Mouse (Mus musculus) adrenal gland, postnatal 36 days (tissue): ENCODE measurements around the gene Cdk6. TPM values are rescaled to one million over a fixed set of nuclear protein-coding genes. Genes with fewer than 3 reads are reported as not detected.
A peak's percentile ranks its signal among the peaks of the same experiment; 100 is the strongest.
"Not testable (repeated sequence)": the region's sequence is repeated elsewhere in the genome, so short reads cannot be mapped to it uniquely, and the experiment has no call there.

Source experiments
- DNase-seq, 2 experiments: peaks; one replicate each; pipeline ENCODE4 v3.0.0; 2021; ENCODE audit warnings: mixed read lengths in 1 of 2
- total RNA-seq, 2 experiments: library from RNA; stranded (reverse); gene quantifications; 2 replicates each; pipeline ENCODE4 v1.2.3; 2021

Cdk6 gene
- total RNA-seq, 2 experiments from 2014 or later = 16.3 to 20.4 TPM

- DNase-seq = no peak
Observed at GRCm38 (mm10) chr5:3379252-3379651, 38.0 kb downstream of the Cdk6 start.

GRCm38 (mm10) chr5:3380692-3381233 lies 39.5 kb downstream of the Cdk6 start:
- DNase-seq = no peak

GRCm38 (mm10) chr5:3381795-3382194 lies 40.5 kb downstream of the Cdk6 start:
- no peak for DNase-seq

GRCm38 (mm10) chr5:3382343-3383040 lies 41.2 kb downstream of the Cdk6 start:
- no peak for DNase-seq

- no peak for DNase-seq
Observed at GRCm38 (mm10) chr5:3383547-3383946, 42.3 kb downstream of the Cdk6 start.

GRCm38 (mm10) chr5:3385078-3385477 lies 43.8 kb downstream of the Cdk6 start:
- no peak for DNase-seq

- DNase-seq = no peak
Observed at GRCm38 (mm10) chr5:3386021-3386730, 44.9 kb downstream of the Cdk6 start.

GRCm38 (mm10) chr5:3386731-3387087 lies 45.4 kb downstream of the Cdk6 start:
- no peak for DNase-seq

- DNase-seq = no peak
Observed at GRCm38 (mm10) chr5:3387138-3387537, 45.9 kb downstream of the Cdk6 start.

- no peak for DNase-seq
Observed at GRCm38 (mm10) chr5:3392856-3393255, 51.6 kb downstream of the Cdk6 start.

GRCm38 (mm10) chr5:3394145-3394544 lies 52.9 kb downstream of the Cdk6 start:
- DNase-seq = no peak

- DNase-seq = no peak
Observed at GRCm38 (mm10) chr5:3395020-3395419, 53.7 kb downstream of the Cdk6 start.

- DNase-seq = no peak
Observed at GRCm38 (mm10) chr5:3396214-3396613, 54.9 kb downstream of the Cdk6 start.

GRCm38 (mm10) chr5:3396910-3397575 lies 55.8 kb downstream of the Cdk6 start:
- DNase-seq = no peak

GRCm38 (mm10) chr5:3399784-3400494 lies 58.7 kb downstream of the Cdk6 start:
- DNase-seq = no peak

- DNase-seq = peak in 1 of 2 experiments; percentile 21
Observed at GRCm38 (mm10) chr5:3405102-3405501, 63.8 kb downstream of the Cdk6 start.

GRCm38 (mm10) chr5:3405503-3405902 lies 64.2 kb downstream of the Cdk6 start:
- DNase-seq = no peak

GRCm38 (mm10) chr5:3407926-3408325 lies 66.6 kb downstream of the Cdk6 start:
- DNase-seq = no peak

- not testable (repeated sequence) for DNase-seq
Observed at GRCm38 (mm10) chr5:3418183-3418582, 76.9 kb downstream of the Cdk6 start.

- DNase-seq = no peak
Observed at GRCm38 (mm10) chr5:3420094-3420831, 79.0 kb downstream of the Cdk6 start.

- DNase-seq = no peak
Observed at GRCm38 (mm10) chr5:3420832-3421228, 79.5 kb downstream of the Cdk6 start.
